Mouse (Mus musculus): Measurements from ENCODE around the gene Gm3264. TPM values are rescaled to one million over a fixed set of nuclear protein-coding genes. Genes with fewer than 3 reads are reported as not detected.
"Not testable (repeated sequence)": the region's sequence is repeated elsewhere in the genome, so short reads cannot be mapped to it uniquely, and the experiment has no call there.

The Gm3264 gene
- total RNA-seq (2021) = 10 to 100 TPM; 12.2 to 16.1 TPM
- long read RNA-seq, partial matches to known transcripts = 2 of 19 reads
- long read RNA-seq, other reads (novel, unspliced or antisense) = 17 of 19 reads

- DNase-seq (ENCODE audit: low spot score in 2 of 2) = peak; percentile 12 to 20
Observed at GRCm38 (mm10) chr14:4855299-4855980, at the start of gene Gm3264. Gm3264 (plus strand) TSS chr14:4855576.

- DNase-seq (ENCODE audit: low spot score in 2 of 2) = peak in 1 of 2 experiments; percentile 11
Observed at GRCm38 (mm10) chr14:4806421-4806820, 49.0 kb upstream of the Gm3264 start.

- not testable (repeated sequence) for DNase-seq (ENCODE audit: low spot score in 2 of 2)
Observed at GRCm38 (mm10) chr14:4821950-4822349, 33.4 kb upstream of the Gm3264 start.

- DNase-seq (ENCODE audit: low spot score in 2 of 2) = not testable (repeated sequence)
Observed at GRCm38 (mm10) chr14:4837806-4838205, 17.6 kb upstream of the Gm3264 start, which contains the start of gene Gm3269. Gm3269 (plus strand) TSS chr14:4838106.

GRCm38 (mm10) chr14:4892116-4892515 is 36.7 kb downstream of the Gm3264 start, which contains the start of gene Gm3278:
Gm3278 (plus strand) TSS chr14:4892416.
- not testable (repeated sequence) for DNase-seq (ENCODE audit: low spot score in 2 of 2)

Other genes starting within 250 kb of the Gm3264 start
- under 1 TPM; 0.66 to 0.67 TPM for gene Gm8159, start 223.2 kb upstream of the Gm3264 start, total RNA-seq (2021)
- under 1 TPM in 1 of 2 experiments, not detected in 1; 0.59 TPM for gene Gm3239, start 191.4 kb upstream of the Gm3264 start, total RNA-seq (2021)
- under 1 TPM in 1 of 2 experiments, not detected in 1; 0.27 TPM for gene Gm7876, start 146.3 kb upstream of the Gm3264 start, total RNA-seq (2021)
- gene Gm3252, start 128.8 kb upstream of the Gm3264 start, total RNA-seq (2021) = 1 to 10 TPM in 1 of 2 experiments, under 1 TPM in 1; 0.83 to 1.0 TPM
- gene Gm9602, start 79.2 kb upstream of the Gm3264 start, total RNA-seq (2021) = not detected
- not detected for gene Gm3269, start 17.5 kb upstream of the Gm3264 start, total RNA-seq (2021)
- not detected for gene Gm3278, start 36.8 kb downstream of the Gm3264 start, total RNA-seq (2021)
- gene Gm8297, start 128.4 kb downstream of the Gm3264 start, total RNA-seq (2021) = not detected
- not detected for gene Gm3298, start 160.3 kb downstream of the Gm3264 start, total RNA-seq (2021)
- gene 4930555G01Rik, start 195.1 kb downstream of the Gm3264 start, total RNA-seq (2021) = not detected
- gene Gm8281, start 215.5 kb downstream of the Gm3264 start, total RNA-seq (2021) = 1 to 10 TPM; 4.8 to 5.2 TPM

Measured in layer of hippocampus, postnatal 10 days (tissue).